Mouse (Mus musculus) lung, postnatal 0 days (tissue): Measurements from ENCODE around the gene Gatd1. TPM values are rescaled to one million over a fixed set of nuclear protein-coding genes. Genes with fewer than 3 reads are reported as not detected.
A peak's percentile ranks its signal among the peaks of the same experiment; 100 is the strongest.

Experiments
- ATAC-seq: fragments of 200-750 bp; cut with Nextera tagmentation; 2 replicates; pipeline ENCODE4 v1.8.0; 2017; ENCODE audit warnings: moderate library complexity
- DNase-seq: peaks from one replicate; pipeline ENCODE4 v3.0.0-alpha.2; 2016; ENCODE audit warnings: low spot score
- H3K27ac ChIP-seq: fragments of 300-500 bp; sonication (generic); 2 replicates; pipeline ENCODE4 v1.5.1; 2014; ENCODE audit warnings: antibody characterized with exemption, mild to moderate bottlenecking, low read length, mixed read lengths
- H3K27me3 ChIP-seq: fragments of 300-500 bp; sonication (generic); replicated peaks from 2 replicates; pipeline ENCODE4 v1.6.1; 2014; ENCODE audit warnings: low read length, mixed read lengths; ENCODE audit not compliant: insufficient read depth
- H3K36me3 ChIP-seq: fragments of 300-500 bp; sonication (generic); 2 replicates; pipeline ENCODE4 v1.6.1; 2014; ENCODE audit warnings: low read length, mixed read lengths; ENCODE audit not compliant: insufficient read depth
- H3K4me1 ChIP-seq: fragments of 300-500 bp; sonication (generic); 2 replicates; pipeline ENCODE4 v1.6.1; 2014; ENCODE audit warnings: antibody characterized with exemption, low read depth, low read length, mixed read lengths; ENCODE audit not compliant: insufficient read depth
- H3K4me2 ChIP-seq: fragments of 300-500 bp; sonication (generic); replicated peaks from 2 replicates; pipeline ENCODE4 v1.6.1; 2014; ENCODE audit warnings: low read depth, mild to moderate bottlenecking, low read length, moderate library complexity, mixed read lengths
- H3K4me3 ChIP-seq: fragments of 300-500 bp; sonication (generic); 2 replicates; pipeline ENCODE4 v1.5.1; 2014; ENCODE audit warnings: low read depth, low read length
- H3K9ac ChIP-seq: fragments of 300-500 bp; sonication (generic); replicated peaks from 2 replicates; pipeline ENCODE4 v1.6.1; 2014; ENCODE audit warnings: low read depth, mild to moderate bottlenecking
- H3K9me3 ChIP-seq: fragments of 300-500 bp; sonication (generic); 2 replicates; pipeline ENCODE4 v1.6.1; 2016; ENCODE audit warnings: low read length, mixed read lengths
- CTCF ChIP-seq: IDR thresholded peaks from 2 replicates; pipeline ENCODE4 v1.5.1; 2016; ENCODE audit warnings: antibody characterized with exemption, mild to moderate bottlenecking
- EP300 ChIP-seq: IDR thresholded peaks from 2 replicates; pipeline ENCODE4 v1.6.1; 2016; ENCODE audit warnings: antibody characterized with exemption, mild to moderate bottlenecking, control low read depth
- WGBS: fragments of 180-500 bp; shearing (Covaris S2); extraction: QIAGEN DNeasy Blood & Tissue Kit; methylation state at CpG from one replicate; pipeline ENCODE4 v1.1.7; 2014; 5-methylcytosine and 5-hydroxymethylcytosine counted together
- polyA plus RNA-seq: library from polyadenylated mRNA; unstranded; fragments of >200 nt; fragmentation: Nextera tagmentation; extraction: Ambion mirVana; gene quantifications from 2 replicates; pipeline ENCODE4 v1.2.1, GENCODE M21; 2015

Gatd1 gene
- polyA plus RNA-seq, 1 experiment from 2014 or later, result 52.3 TPM

- Histone ChIP-seq H3K27me3 (no peaks in the 10 kb centered on the region), H3K9ac (no peak overlapping the region), H3K27ac (no peak overlapping the region), H3K4me3 (no peak overlapping the region), H3K4me2 (no peak overlapping the region), H3K9me3 (no peaks in the 10 kb centered on the region), H3K4me1 (peaks cover 8% of the 10 kb centered on the region; the same call in 1 of the 2 replicates), H3K36me3 (no peaks in the 10 kb centered on the region)
- WGBS, result 49% methylated on average over 3 of the region's 3 CpGs
- no peak for TF ChIP-seq CTCF
- no peak for TF ChIP-seq EP300
- DNase-seq (no peak), ATAC-seq (no peak)
Observed at GRCm38 (mm10) chr7:141388487-141389109, 25.3 kb downstream of the Gatd1 start.

GRCm38 (mm10) chr7:141387807-141388486, 26.0 kb downstream of the Gatd1 start:
- H3K36me3 ChIP-seq, result no peaks in the 10 kb centered on the region

GRCm38 (mm10) chr7:141381068-141381835, 32.7 kb downstream of the Gatd1 start:
- TF ChIP-seq EP300 (no peak), CTCF (no peak)
- DNase-seq, result no peak
- Histone ChIP-seq H3K36me3 (no peaks in the 10 kb centered on the region), H3K4me2 (no peak overlapping the region), H3K27me3 (no peaks in the 10 kb centered on the region), H3K9ac (no peak overlapping the region), H3K4me3 (no peak overlapping the region), H3K4me1 (no peaks in the 10 kb centered on the region), H3K9me3 (no peaks in the 10 kb centered on the region), H3K27ac (no peak overlapping the region)
- 68% methylated on average over 4 of the region's 4 CpGs for WGBS
- ATAC-seq, result no peak

More at GRCm38 (mm10) chr7:141387807-141388486, 26.0 kb downstream of the Gatd1 start:
- Histone ChIP-seq H3K27ac (no peak overlapping the region), H3K27me3 (no peaks in the 10 kb centered on the region), H3K4me2 (no peak overlapping the region), H3K4me1 (peaks cover 8% of the 10 kb centered on the region; the same call in 1 of the 2 replicates), H3K9me3 (no peaks in the 10 kb centered on the region), H3K4me3 (no peak overlapping the region), H3K9ac (no peak overlapping the region)
- 45% methylated on average over 2 of the region's 2 CpGs for WGBS
- no peak for TF ChIP-seq CTCF
- no peak for TF ChIP-seq EP300
- DNase-seq, result no peak
- no peak for ATAC-seq

- no peak overlapping the region for H3K27ac ChIP-seq
- no peaks in the 10 kb centered on the region for H3K36me3 ChIP-seq
- ATAC-seq, result peak; percentile 38; the same call in 1 of the 2 replicates
- TF ChIP-seq EP300 (no peak), CTCF (no peak)
- H3K4me2 ChIP-seq, result no peak overlapping the region
- H3K4me3 ChIP-seq, result no peak overlapping the region
- H3K27me3 ChIP-seq, result no peaks in the 10 kb centered on the region
- peak; percentile 41 for DNase-seq
- no peaks in the 10 kb centered on the region for H3K4me1 ChIP-seq
- H3K9ac ChIP-seq, result no peak overlapping the region
- H3K9me3 ChIP-seq, result no peaks in the 10 kb centered on the region
- 46% methylated on average over 4 of the region's 4 CpGs for WGBS
Observed at GRCm38 (mm10) chr7:141379584-141379983, 34.4 kb downstream of the Gatd1 start.

GRCm38 (mm10) chr7:141374399-141374798, 39.5 kb downstream of the Gatd1 start:
- DNase-seq, result no peak
- Histone ChIP-seq H3K9me3 (no peaks in the 10 kb centered on the region), H3K4me2 (no peak overlapping the region)

GRCm38 (mm10) chr7:141373611-141374010, 40.3 kb downstream of the Gatd1 start:
- TF ChIP-seq EP300, result no peak
- TF ChIP-seq CTCF, result no peak
- H3K27me3 ChIP-seq, result no peaks in the 10 kb centered on the region
- no peaks in the 10 kb centered on the region for H3K36me3 ChIP-seq
- H3K4me1 ChIP-seq, result no peaks in the 10 kb centered on the region
- no peak for DNase-seq
- no peak overlapping the region for H3K27ac ChIP-seq
- H3K4me2 ChIP-seq, result no peak overlapping the region
- WGBS, result 75% methylated on average over 6 of the region's 6 CpGs
- H3K9ac ChIP-seq, result no peak overlapping the region
- no peaks in the 10 kb centered on the region for H3K9me3 ChIP-seq
- ATAC-seq, result no peak
- H3K4me3 ChIP-seq, result no peak overlapping the region

More at GRCm38 (mm10) chr7:141374399-141374798, 39.5 kb downstream of the Gatd1 start:
- ATAC-seq, result no peak
- no peak overlapping the region for H3K4me3 ChIP-seq
- TF ChIP-seq EP300 (no peak), CTCF (no peak)
- no peak overlapping the region for H3K27ac ChIP-seq
- H3K4me1 ChIP-seq, result no peaks in the 10 kb centered on the region
- H3K36me3 ChIP-seq, result no peaks in the 10 kb centered on the region
- H3K27me3 ChIP-seq, result no peaks in the 10 kb centered on the region
- no peak overlapping the region for H3K9ac ChIP-seq
